Mouse (Mus musculus): Measurements from ENCODE around the gene Phxr2. TPM values are rescaled to one million over a fixed set of nuclear protein-coding genes. Genes with fewer than 3 reads are reported as not detected.
A peak's percentile ranks its signal among the peaks of the same experiment; 100 is the strongest.

Gene Phxr2
- not detected in 2 replicates for polyA plus RNA-seq (2016; fragmentation: Nextera tagmentation; extraction: Ambion mirVana)

GRCm38 (mm10) chr10:99126225-99126624, at the start of gene Phxr2:
Phxr2 (minus strand) TSS chr10:99126325.
- H3K4me1 ChIP-seq, result no peaks in the 10 kb centered on the region
- H3K9ac ChIP-seq (replicated peaks), result no peak within 1 kb of the TSS
- no peak within 1 kb of the TSS for H3K4me2 ChIP-seq (replicated peaks)
- no peaks in the 10 kb centered on the region for H3K9me3 ChIP-seq
- no peak for ATAC-seq (ENCODE audit: low FRiP score, low read depth)
- H3K4me3 ChIP-seq, result no peak within 1 kb of the TSS
- H3K27ac ChIP-seq (replicated peaks), result no peak within 1 kb of the TSS
- no peaks in the 10 kb centered on the region for H3K27me3 ChIP-seq
- WGBS, result 94% methylated on average over 4 of the region's 4 CpGs
- 0 out of 2 replicates have a peak, but pooled peaks cover 13% of the 10 kb centered on the region for H3K36me3 ChIP-seq

- H3K4me3 ChIP-seq, result no peak overlapping the region
- H3K27me3 ChIP-seq, result no peaks in the 10 kb centered on the region
- no peak for ATAC-seq (ENCODE audit: low FRiP score, low read depth)
- H3K36me3 ChIP-seq, result no peaks in the 10 kb centered on the region
- 50% methylated on average over 7 of the region's 7 CpGs for WGBS
- no peak overlapping the region for H3K27ac ChIP-seq (replicated peaks)
- H3K9me3 ChIP-seq, result no peaks in the 10 kb centered on the region
- H3K4me2 ChIP-seq (replicated peaks), result no peak overlapping the region
- H3K4me1 ChIP-seq, result peaks cover 8% of the 10 kb centered on the region
- no peak overlapping the region for H3K9ac ChIP-seq (replicated peaks)
Measured at GRCm38 (mm10) chr10:99172906-99173507, 46.9 kb upstream of the Phxr2 start.

- 0 out of 2 replicates have a peak overlapping the region, but pooled peaks have one; percentile 6 for H3K27ac ChIP-seq (replicated peaks)
- H3K27me3 ChIP-seq, result no peaks in the 10 kb centered on the region
- no peak overlapping the region for H3K4me3 ChIP-seq
- H3K9ac ChIP-seq (replicated peaks), result no peak overlapping the region
- no peaks in the 10 kb centered on the region for H3K36me3 ChIP-seq
- H3K4me2 ChIP-seq (replicated peaks), result no peak overlapping the region
- no peaks in the 10 kb centered on the region for H3K9me3 ChIP-seq
- no peak for ATAC-seq (ENCODE audit: low FRiP score, low read depth)
- H3K4me1 ChIP-seq, result peaks cover 8% of the 10 kb centered on the region
- WGBS, result 23% methylated on average over 12 of the region's 12 CpGs
Measured at GRCm38 (mm10) chr10:99171961-99172497, 45.9 kb upstream of the Phxr2 start.

GRCm38 (mm10) chr10:99169765-99170129, 43.6 kb upstream of the Phxr2 start:
- H3K27ac ChIP-seq (replicated peaks), result no peak overlapping the region
- ATAC-seq (ENCODE audit: low FRiP score, low read depth), result no peak
- H3K9ac ChIP-seq (replicated peaks), result no peak overlapping the region
- peaks cover 8% of the 10 kb centered on the region for H3K4me1 ChIP-seq
- H3K27me3 ChIP-seq, result no peaks in the 10 kb centered on the region
- H3K4me3 ChIP-seq, result no peak overlapping the region
- H3K9me3 ChIP-seq, result no peaks in the 10 kb centered on the region
- no peak overlapping the region for H3K4me2 ChIP-seq (replicated peaks)
- no peaks in the 10 kb centered on the region for H3K36me3 ChIP-seq
- WGBS, result 86% methylated on average over 5 of the region's 5 CpGs

- ATAC-seq (ENCODE audit: low FRiP score, low read depth), result no peak
- Histone ChIP-seq H3K27me3 (no peaks in the 10 kb centered on the region), H3K9me3 (no peaks in the 10 kb centered on the region), H3K4me3 (no peak overlapping the region), H3K36me3 (no peaks in the 10 kb centered on the region), H3K4me2 (replicated peaks) (no peak overlapping the region), H3K4me1 (peaks cover 8% of the 10 kb centered on the region), H3K9ac (replicated peaks) (no peak overlapping the region), H3K27ac (replicated peaks) (no peak overlapping the region)
- WGBS, result 85% methylated on average over 11 of the region's 11 CpGs
Measured at GRCm38 (mm10) chr10:99168840-99169764, 43.0 kb upstream of the Phxr2 start.

- no peak overlapping the region for H3K4me3 ChIP-seq
- H3K4me2 ChIP-seq (replicated peaks), result no peak overlapping the region
- H3K36me3 ChIP-seq, result no peaks in the 10 kb centered on the region
- no peak overlapping the region for H3K27ac ChIP-seq (replicated peaks)
- H3K9ac ChIP-seq (replicated peaks), result no peak overlapping the region
- WGBS, result 66% methylated on average over 6 of the region's 6 CpGs
- peaks cover 8% of the 10 kb centered on the region for H3K4me1 ChIP-seq
- ATAC-seq (ENCODE audit: low FRiP score, low read depth), result no peak
- no peaks in the 10 kb centered on the region for H3K9me3 ChIP-seq
- no peaks in the 10 kb centered on the region for H3K27me3 ChIP-seq
Measured at GRCm38 (mm10) chr10:99168404-99168803, 42.3 kb upstream of the Phxr2 start.

GRCm38 (mm10) chr10:99166392-99166791, 40.3 kb upstream of the Phxr2 start:
- Histone ChIP-seq H3K9me3 (no peaks in the 10 kb centered on the region), H3K4me2 (replicated peaks) (no peak overlapping the region), H3K9ac (replicated peaks) (no peak overlapping the region), H3K27me3 (no peaks in the 10 kb centered on the region), H3K27ac (replicated peaks) (no peak overlapping the region), H3K36me3 (no peaks in the 10 kb centered on the region), H3K4me1 (peaks cover 11% of the 10 kb centered on the region; the same call in 1 of the 2 replicates), H3K4me3 (no peak overlapping the region)
- no peak for ATAC-seq (ENCODE audit: low FRiP score, low read depth)
- 82% methylated on average over 3 of the region's 3 CpGs for WGBS

GRCm38 (mm10) chr10:99165751-99166282, 39.7 kb upstream of the Phxr2 start:
- Histone ChIP-seq H3K36me3 (no peaks in the 10 kb centered on the region), H3K4me3 (no peak overlapping the region), H3K27ac (replicated peaks) (no peak overlapping the region), H3K4me2 (replicated peaks) (no peak overlapping the region), H3K9ac (replicated peaks) (no peak overlapping the region), H3K9me3 (no peaks in the 10 kb centered on the region), H3K27me3 (no peaks in the 10 kb centered on the region), H3K4me1 (peaks cover 8% of the 10 kb centered on the region; the same call in 1 of the 2 replicates)
- ATAC-seq (ENCODE audit: low FRiP score, low read depth), result no peak
- WGBS, result 80% methylated on average over 7 of the region's 7 CpGs

- H3K4me2 ChIP-seq (replicated peaks), result no peak overlapping the region
- H3K9ac ChIP-seq (replicated peaks), result no peak overlapping the region
- ATAC-seq (ENCODE audit: low FRiP score, low read depth), result peak; percentile 57
- H3K27ac ChIP-seq (replicated peaks), result no peak overlapping the region
- H3K36me3 ChIP-seq, result no peaks in the 10 kb centered on the region
- no peaks in the 10 kb centered on the region for H3K27me3 ChIP-seq
- H3K4me3 ChIP-seq, result no peak overlapping the region
- WGBS, result 38% methylated on average over 12 of the region's 13 CpGs
- no peaks in the 10 kb centered on the region for H3K9me3 ChIP-seq
- peaks cover 8% of the 10 kb centered on the region; the same call in 1 of the 2 replicates for H3K4me1 ChIP-seq
Measured at GRCm38 (mm10) chr10:99164871-99165477, 38.8 kb upstream of the Phxr2 start.

GRCm38 (mm10) chr10:99163002-99163401, 36.9 kb upstream of the Phxr2 start:
- Histone ChIP-seq H3K27me3 (no peaks in the 10 kb centered on the region), H3K4me1 (peaks cover 8% of the 10 kb centered on the region; the same call in 1 of the 2 replicates), H3K27ac (replicated peaks) (no peak overlapping the region), H3K9ac (replicated peaks) (no peak overlapping the region), H3K36me3 (no peaks in the 10 kb centered on the region), H3K4me3 (no peak overlapping the region), H3K4me2 (replicated peaks) (no peak overlapping the region), H3K9me3 (no peaks in the 10 kb centered on the region)
- no peak for ATAC-seq (ENCODE audit: low FRiP score, low read depth)
- WGBS, result 80% methylated on average over 5 of the region's 5 CpGs

- Histone ChIP-seq H3K36me3 (no peaks in the 10 kb centered on the region), H3K27me3 (no peaks in the 10 kb centered on the region), H3K9ac (replicated peaks) (no peak overlapping the region), H3K9me3 (no peaks in the 10 kb centered on the region), H3K4me2 (replicated peaks) (no peak overlapping the region), H3K4me1 (peaks cover 8% of the 10 kb centered on the region; the same call in 1 of the 2 replicates), H3K27ac (replicated peaks) (no peak overlapping the region), H3K4me3 (no peak overlapping the region)
- whole genome bisulfite sequencing, result 39% methylated on average over 8 of the region's 8 CpGs
- peak; percentile 52 for ATAC-seq (ENCODE audit: low FRiP score, low read depth)
Measured at GRCm38 (mm10) chr10:99161987-99162582, 36.0 kb upstream of the Phxr2 start.
